Mouse (Mus musculus) heart, postnatal 0 days (tissue): ENCODE measurements around the gene Hlf.

Experiments used
- CTCF ChIP-seq: IDR thresholded peaks from 2 replicates; pipeline ENCODE4 v1.5.1; 2016; ENCODE audit warnings: antibody characterized with exemption, control low read depth, low read depth
- EP300 ChIP-seq: IDR thresholded peaks from 2 replicates; pipeline ENCODE4 v1.6.1; 2016; ENCODE audit warnings: antibody characterized with exemption, low read depth

GRCm38 (mm10) chr11:90382005-90382611, 8.6 kb downstream of the Hlf start:
- TF ChIP-seq EP300: 0 out of 2 replicates have a peak, but pooled peaks have one; percentile 17
- no peak for TF ChIP-seq CTCF
